Mouse (Mus musculus) ovary, adult 18-20 months (tissue): ENCODE measurements around the gene Vmn2r2.

Source experiments
- DNase-seq: peaks from one replicate; pipeline ENCODE4 v3.0.0; 2022; ENCODE audit warnings: low spot score, mixed read lengths

Vmn2r2 gene

DNA sequence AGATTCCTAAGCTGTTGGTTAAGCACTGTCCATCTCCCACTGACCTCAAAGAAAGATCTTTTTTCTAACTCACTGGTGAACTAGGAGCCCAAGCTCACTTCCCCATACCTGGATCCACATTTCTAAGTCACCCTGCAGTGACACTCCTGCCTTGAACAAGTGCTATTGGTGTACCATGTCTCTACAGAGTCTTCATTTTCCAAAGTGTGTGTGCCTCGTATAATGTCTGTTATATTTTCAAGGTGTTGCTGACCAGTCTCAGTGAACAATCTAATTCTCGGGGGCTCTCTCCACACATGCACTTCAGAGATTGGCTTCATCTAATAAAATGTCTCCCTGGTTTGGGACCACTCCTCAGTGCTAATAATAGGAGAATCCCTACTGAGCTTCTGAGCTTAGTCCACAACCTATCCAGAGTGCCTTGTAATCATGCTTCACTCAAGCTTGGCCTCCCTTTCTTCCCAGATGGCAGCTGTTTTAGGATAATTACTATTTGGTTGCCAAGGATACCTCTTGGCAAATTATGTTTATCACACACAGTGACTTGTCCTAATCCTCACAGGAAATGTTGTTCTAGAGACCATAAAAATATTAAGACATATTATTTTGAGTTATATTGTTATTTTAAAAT, at the start of gene Vmn2r2:
Gene Vmn2r2 (minus strand): TSS at position 51 of the 631 bp plus-strand sequence.
- no peak for DNase-seq

DNA sequence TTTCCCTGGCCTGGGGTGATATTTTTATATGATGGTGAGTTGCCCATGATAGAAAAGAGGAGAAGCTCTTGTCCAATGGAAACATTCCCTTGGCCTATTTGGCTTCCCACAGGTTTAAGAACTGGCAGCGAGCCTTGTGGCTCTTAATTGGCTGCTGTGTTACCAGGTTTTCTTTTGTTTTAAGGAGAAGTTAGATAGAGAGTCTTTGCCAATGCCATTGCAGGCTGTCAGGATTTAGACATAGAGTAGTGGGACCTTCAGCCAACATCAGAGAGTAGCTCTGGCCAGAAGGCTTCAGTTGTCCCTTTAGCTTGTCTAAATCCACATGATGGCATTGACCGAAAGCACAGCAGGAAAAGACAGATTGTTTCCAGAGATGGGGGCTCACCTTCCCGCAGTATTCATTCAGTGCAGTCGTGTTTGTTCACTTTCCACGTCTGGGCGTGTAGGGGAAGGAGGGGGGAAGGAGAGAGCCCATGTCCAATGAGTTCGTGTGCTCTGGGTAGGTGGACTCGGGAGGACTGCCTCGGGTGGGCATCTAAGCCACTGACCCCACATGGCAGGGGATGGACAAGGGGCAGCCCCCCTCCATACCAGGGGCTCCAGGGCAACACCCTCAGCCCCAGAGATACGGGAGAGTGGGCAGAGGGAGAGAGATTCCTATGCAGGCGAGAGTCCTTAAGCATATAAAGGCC, 28.2 kb downstream of the Vmn2r2 start:
- DNase-seq: no peak

DNA sequence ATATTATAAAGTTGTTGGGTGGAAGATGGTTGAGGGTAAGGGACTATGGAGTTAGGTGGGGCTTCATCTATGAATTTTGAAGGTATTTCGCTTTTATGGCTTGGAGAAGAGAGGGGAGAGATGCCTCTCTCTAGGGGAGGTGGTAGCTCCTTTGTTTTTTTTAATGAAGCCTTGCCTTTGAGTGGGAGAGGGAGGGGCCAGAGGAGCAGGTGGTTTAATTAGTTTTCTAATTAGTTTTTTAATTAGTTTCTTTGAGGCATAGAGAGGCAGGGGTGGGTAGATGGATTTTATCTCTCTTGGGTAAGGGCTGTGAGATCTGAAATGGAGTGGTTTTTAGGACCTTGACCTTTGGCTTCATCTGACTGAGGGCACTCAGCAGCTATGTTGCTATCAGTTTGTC, 29.0 kb downstream of the Vmn2r2 start:
- DNase-seq: no peak

DNA sequence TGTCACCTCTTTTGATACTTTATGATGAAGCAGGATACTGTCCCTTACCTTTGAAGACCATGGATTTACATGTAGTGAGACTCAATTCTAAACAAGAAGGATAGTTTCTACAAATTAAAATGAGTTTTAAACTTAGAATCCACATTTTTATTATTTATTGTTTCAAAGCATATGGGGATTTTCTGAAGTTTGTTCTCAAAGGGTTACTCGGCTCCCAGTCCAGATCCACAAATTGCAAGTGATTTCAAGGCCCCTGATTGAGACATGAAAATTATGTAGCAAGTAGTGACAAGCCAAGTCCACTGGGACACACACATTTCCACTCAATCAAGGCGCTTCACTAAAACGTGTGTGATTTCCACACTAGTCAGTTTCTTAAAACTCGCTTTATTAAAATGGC, 60.5 kb downstream of the Vmn2r2 start, which contains the start of gene Vmn2r1:
Gene Vmn2r1 (plus strand): TSS at position 301 of the 400 bp plus-strand sequence.
- DNase-seq: no peak
